Mouse (Mus musculus) thymus, adult 2 months (tissue): ENCODE data around the gene Nos3.
A peak's percentile ranks its signal among the peaks of the same experiment; 100 is the strongest.

ENCODE experiments used
- CTCF ChIP-seq: fragments of 200-500 bp; IDR thresholded peaks from 2 replicates; pipeline ENCODE4 v1.5.1; 2012; ENCODE audit warnings: mild to moderate bottlenecking, control low read depth, low read length, moderate library complexity, borderline replicate concordance; ENCODE audit not compliant: control insufficient read depth, poor library complexity, insufficient read depth; ENCODE audit errors: extremely low read depth
- POLR2A ChIP-seq: fragments of 200-500 bp; IDR thresholded peaks from 2 replicates; pipeline ENCODE4 v1.6.1; 2012; ENCODE audit warnings: mild to moderate bottlenecking, low read length, control low read depth, moderate library complexity; ENCODE audit not compliant: control insufficient read depth, poor library complexity, insufficient read depth; ENCODE audit errors: extremely low read depth

GRCm38 (mm10) chr5:24348546-24348945 is 16.1 kb upstream of the Nos3 start:
- TF ChIP-seq CTCF, result no peak
- peak; percentile 46; the same call in 1 of the 2 replicates for TF ChIP-seq POLR2A
